11 mouse cellular contexts compared by ENCODE assay signal in genomic region chr17:83313046-83313689, GRCm38 (mm10). TPM values are rescaled to one million over a fixed set of nuclear protein-coding genes. Genes with fewer than 3 reads are reported as not detected.
A peak's percentile ranks its signal among the peaks of the same experiment; 100 is the strongest.
DNase-seq lines count a peak whose midpoint lies in the region; ATAC-seq and TF ChIP-seq lines count a peak whose summit lies in the region.
"Had no signal": no experiment of that assay in that cellular context is flagged by ENCODE, and none has a peak within 500 bp of the region (broad histone marks: within the 10 kb centered on the region; RNA-seq: fewer than 3 reads in every experiment).

No protein-coding gene starts in this region.

- intact Hi-C loops in gastrocnemius, adult 2 months (cut with DNase I): no loop called here

- TF ChIP-seq POLR2A in brain, embryonic 14.5 days (IDR thresholded peaks at IDR 0.05; ENCODE audit: borderline replicate concordance, extremely low read depth, insufficient read depth, insufficient read length, poor library complexity, severe bottlenecking): no peak

- WGBS in lung, embryonic 15.5 days: 32% methylated on average over 8 of the region's 8 CpGs
- WGBS in stomach, postnatal 0 days: 29% methylated on average over 8 of the region's 8 CpGs
- WGBS in midbrain, postnatal 0 days: 42% methylated on average over 8 of the region's 8 CpGs

- H3K9me3 ChIP-seq in lung, embryonic 15.5 days: no peaks in the 10 kb centered on the region
- no peaks in the 10 kb centered on the region for H3K9me3 ChIP-seq in stomach, postnatal 0 days (ENCODE audit: control insufficient read depth, low read length)
- no peaks in the 10 kb centered on the region for H3K9me3 ChIP-seq in midbrain, postnatal 0 days (ENCODE audit: low read length)
- H3K9me3 ChIP-seq: hindbrain, embryonic 13.5 days; midbrain, embryonic 10.5 days had no signal

- no peak for TF ChIP-seq EP300 in stomach, postnatal 0 days (optimal IDR thresholded peaks at IDR 0.05)

- H3K4me2 ChIP-seq in lung, embryonic 15.5 days: no peak overlapping the region
- H3K4me2 ChIP-seq in stomach, postnatal 0 days (replicated peaks; ENCODE audit: low read depth): no peak overlapping the region
- no peak overlapping the region for H3K4me2 ChIP-seq in midbrain, postnatal 0 days (ENCODE audit: low read depth, low read length, poor library complexity, severe bottlenecking)

- no peak overlapping the region for H3K9ac ChIP-seq in lung, embryonic 15.5 days
- H3K9ac ChIP-seq in stomach, postnatal 0 days (ENCODE audit: low read length): no peak overlapping the region
- no peak overlapping the region for H3K9ac ChIP-seq in midbrain, postnatal 0 days (replicated peaks; ENCODE audit: low read length, poor library complexity, severe bottlenecking)
- H3K9ac ChIP-seq: hindbrain, embryonic 13.5 days had no signal

- no peak for DNase-seq in gastrocnemius, adult 2 months
- DNase-seq in gastrocnemius, adult 18-20 months (ENCODE audit: low spot score): no peak
- no peak for DNase-seq in lung, postnatal 36 days
- DNase-seq in brain, embryonic 14.5 days (ENCODE audit: low read depth): peak; percentile 23
- DNase-seq in stomach, postnatal 0 days (ENCODE audit: low spot score): no peak
- DNase-seq in midbrain, postnatal 0 days (ENCODE audit: low spot score): no peak
- DNase-seq in spleen, postnatal 10 days (ENCODE audit: low spot score in 2 of 2): no peak
- DNase-seq: cerebellum, adult 18-20 months had no signal

- no peak for ATAC-seq in lung, embryonic 15.5 days (ENCODE audit: borderline replicate concordance, extremely low read depth, low FRiP score, low TSS enrichment)
- ATAC-seq in stomach, postnatal 0 days (ENCODE audit: low FRiP score, low TSS enrichment): peak; percentile 28; the same call in 1 of the 2 replicates
- ATAC-seq in midbrain, postnatal 0 days (ENCODE audit: low FRiP score): no peak

- H3K27ac ChIP-seq in gastrocnemius, adult 2 months: peak overlapping the region; percentile 82
- peak overlapping the region; percentile 89; the same call in 1 of the 2 replicates for H3K27ac ChIP-seq in lung, embryonic 15.5 days
- H3K27ac ChIP-seq in stomach, postnatal 0 days (replicated peaks): peak overlapping the region; percentile 88
- H3K27ac ChIP-seq in midbrain, postnatal 0 days (ENCODE audit: low read depth, low read length): no peak overlapping the region
- H3K27ac ChIP-seq: hindbrain, embryonic 13.5 days had no signal

- H3K36me3 ChIP-seq in lung, embryonic 15.5 days: no peaks in the 10 kb centered on the region
- H3K36me3 ChIP-seq in stomach, postnatal 0 days (ENCODE audit: control insufficient read depth, insufficient read depth, low read length): no peaks in the 10 kb centered on the region
- H3K36me3 ChIP-seq in midbrain, postnatal 0 days (ENCODE audit: insufficient read depth, low read length): no peaks in the 10 kb centered on the region
- H3K36me3 ChIP-seq: hindbrain, embryonic 13.5 days; midbrain, embryonic 10.5 days had no signal

- no peak for TF ChIP-seq CTCF in gastrocnemius, adult 2 months (IDR thresholded peaks at IDR 0.05)
- TF ChIP-seq CTCF in brain, embryonic 14.5 days (IDR thresholded peaks at IDR 0.05; ENCODE audit: borderline replicate concordance, extremely low read depth, insufficient read depth, insufficient read length): no peak
- no peak for TF ChIP-seq CTCF in stomach, postnatal 0 days (IDR thresholded peaks at IDR 0.05; ENCODE audit: low read depth)
- TF ChIP-seq CTCF in midbrain, postnatal 0 days (IDR thresholded peaks at IDR 0.05): no peak

- H3K4me3 ChIP-seq in gastrocnemius, adult 2 months: no peak overlapping the region; the same call in 1 of the 2 replicates
- no peak overlapping the region for H3K4me3 ChIP-seq in lung, embryonic 15.5 days
- H3K4me3 ChIP-seq in stomach, postnatal 0 days (ENCODE audit: low read depth, low read length): no peak overlapping the region
- H3K4me3 ChIP-seq in midbrain, postnatal 0 days (ENCODE audit: low read depth, low read length): no peak overlapping the region
- H3K4me3 ChIP-seq: hindbrain, embryonic 13.5 days had no signal

- peaks cover 40% of the 10 kb centered on the region for H3K4me1 ChIP-seq in lung, embryonic 15.5 days
- H3K4me1 ChIP-seq in stomach, postnatal 0 days (replicated peaks; ENCODE audit: control insufficient read depth, insufficient read depth): 0 out of 2 replicates have a peak, but pooled peaks cover 5% of the 10 kb centered on the region
- H3K4me1 ChIP-seq in midbrain, postnatal 0 days (ENCODE audit: insufficient read depth, low read length): peaks cover 6% of the 10 kb centered on the region; the same call in 1 of the 2 replicates

- no peaks in the 10 kb centered on the region for H3K27me3 ChIP-seq in lung, embryonic 15.5 days
- H3K27me3 ChIP-seq in stomach, postnatal 0 days (ENCODE audit: control insufficient read depth, insufficient read depth, low read length): no peaks in the 10 kb centered on the region
- H3K27me3 ChIP-seq in midbrain, postnatal 0 days (ENCODE audit: insufficient read depth, low read length): no peaks in the 10 kb centered on the region

RNA-seq across cellular contexts. Expression of gene Eml4, which starts 37.6 kb away (rescaled TPM):
- total RNA-seq in gastrocnemius, adult 2 months (2021): 1 to 10 TPM; 1.8 to 2.6 TPM
- 1 to 10 TPM; 1.8 to 2.1 TPM for total RNA-seq in gastrocnemius, adult 18-20 months (2021)
- 33.7 and 33.8 TPM in 2 replicates for polyA plus RNA-seq in lung, embryonic 15.5 days (2015; fragmentation: Nextera tagmentation; extraction: Ambion mirVana)
- polyA plus RNA-seq in brain, embryonic 14.5 days (2012; rRNA removed): 49.9 and 56.1 TPM in 2 replicates
- 10.9 and 11.5 TPM in 2 replicates for polyA plus RNA-seq in stomach, postnatal 0 days (2015; fragmentation: Nextera tagmentation; extraction: Ambion mirVana)
- 51.4 and 56.1 TPM in 2 replicates for total RNA-seq in midbrain, postnatal 0 days (2014; rRNA removed)
- 17.4 and 20.1 TPM in 2 replicates for polyA plus RNA-seq in midbrain, postnatal 0 days (2015; fragmentation: Nextera tagmentation; extraction: Ambion mirVana)
